In genomic region chr14:21866816-21867215, GRCm38 (mm10) we compare ENCODE assay signal across 20 mouse cellular contexts. TPM values are rescaled to one million over a fixed set of nuclear protein-coding genes. Genes with fewer than 3 reads are reported as not detected.
DNase-seq lines count a peak whose midpoint lies in the region; ATAC-seq and TF ChIP-seq lines count a peak whose summit lies in the region.
"Had no signal": no experiment of that assay in that cellular context is flagged by ENCODE, and none has a peak within 500 bp of the region (broad histone marks: within the 10 kb centered on the region; RNA-seq: fewer than 3 reads in every experiment).

No protein-coding gene starts in this region.

- no peaks in the 10 kb centered on the region for H3K36me3 ChIP-seq in intestine, embryonic 15.5 days
- no peaks in the 10 kb centered on the region for H3K36me3 ChIP-seq in intestine, postnatal 0 days (ENCODE audit: control insufficient read depth, insufficient read depth)
- H3K36me3 ChIP-seq in limb, embryonic 12.5 days: no peaks in the 10 kb centered on the region
- no peaks in the 10 kb centered on the region for H3K36me3 ChIP-seq in stomach, embryonic 15.5 days
- no peaks in the 10 kb centered on the region for H3K36me3 ChIP-seq in forebrain, embryonic 11.5 days (ENCODE audit: control insufficient read depth, insufficient read depth, low read length)
- H3K36me3 ChIP-seq: embryonic facial prominence, embryonic 15.5 days; forebrain, embryonic 10.5 days; forebrain, embryonic 15.5 days; heart, embryonic 13.5 days; hindbrain, embryonic 15.5 days had no signal

- intact Hi-C loops in gastrocnemius, adult 2 months (cut with DNase I): no loop called here

- H3K9me3 ChIP-seq in intestine, embryonic 15.5 days: no peaks in the 10 kb centered on the region
- no peaks in the 10 kb centered on the region for H3K9me3 ChIP-seq in intestine, postnatal 0 days (ENCODE audit: control insufficient read depth)
- no peaks in the 10 kb centered on the region for H3K9me3 ChIP-seq in limb, embryonic 12.5 days
- no peaks in the 10 kb centered on the region for H3K9me3 ChIP-seq in stomach, embryonic 15.5 days
- H3K9me3 ChIP-seq in forebrain, embryonic 11.5 days (ENCODE audit: control insufficient read depth, low read length): no peaks in the 10 kb centered on the region
- H3K9me3 ChIP-seq: embryonic facial prominence, embryonic 15.5 days; forebrain, embryonic 10.5 days; forebrain, embryonic 15.5 days; heart, embryonic 13.5 days; hindbrain, embryonic 15.5 days had no signal

- no peaks in the 10 kb centered on the region for H3K27me3 ChIP-seq in intestine, embryonic 15.5 days (replicated peaks)
- no peaks in the 10 kb centered on the region for H3K27me3 ChIP-seq in intestine, postnatal 0 days (replicated peaks; ENCODE audit: control insufficient read depth, insufficient read depth, low read length)
- peaks cover 8% of the 10 kb centered on the region; the same call in 1 of the 2 replicates for H3K27me3 ChIP-seq in limb, embryonic 12.5 days
- H3K27me3 ChIP-seq in stomach, embryonic 15.5 days (replicated peaks): no peaks in the 10 kb centered on the region
- H3K27me3 ChIP-seq in forebrain, embryonic 11.5 days (ENCODE audit: control insufficient read depth, insufficient read depth, low read length): no peaks in the 10 kb centered on the region
- H3K27me3 ChIP-seq: CH12.LX; embryonic facial prominence, embryonic 15.5 days; forebrain, embryonic 15.5 days; heart, embryonic 13.5 days; hindbrain, embryonic 15.5 days had no signal

- 69% methylated on average over 7 of the region's 7 CpGs for WGBS in intestine, embryonic 15.5 days
- WGBS in intestine, postnatal 0 days: 69% methylated on average over 7 of the region's 7 CpGs
- 35% methylated on average over 7 of the region's 7 CpGs for WGBS in limb, embryonic 12.5 days
- WGBS in stomach, embryonic 15.5 days: 66% methylated on average over 7 of the region's 7 CpGs
- WGBS in forebrain, embryonic 11.5 days: 86% methylated on average over 7 of the region's 7 CpGs

- ATAC-seq in intestine, embryonic 15.5 days: 0 out of 2 replicates have a peak, but pooled peaks have one; percentile 31
- no peak for ATAC-seq in intestine, postnatal 0 days
- ATAC-seq in limb, embryonic 12.5 days (ENCODE audit: insufficient number of reproducible peaks, insufficient read depth, low FRiP score, low TSS enrichment, low read depth): 0 out of 2 replicates have a peak, but pooled peaks have one; percentile 45
- no peak for ATAC-seq in stomach, embryonic 15.5 days (ENCODE audit: insufficient read depth, low FRiP score, low read depth)
- ATAC-seq in CD4-positive, CD25-positive, alpha-beta regulatory T cell, adult 4 months: no peak
- no peak for ATAC-seq in forebrain, embryonic 11.5 days (replicated peaks; ENCODE audit: low FRiP score)
- ATAC-seq: forebrain, embryonic 15.5 days had no signal

- 0 out of 2 replicates have a peak, but pooled peaks cover 5% of the 10 kb centered on the region for H3K4me1 ChIP-seq in intestine, embryonic 15.5 days (replicated peaks)
- H3K4me1 ChIP-seq in intestine, postnatal 0 days (replicated peaks; ENCODE audit: control insufficient read depth, insufficient read depth, low read length): no peaks in the 10 kb centered on the region
- H3K4me1 ChIP-seq in limb, embryonic 12.5 days (replicated peaks): peaks cover 22% of the 10 kb centered on the region
- no peaks in the 10 kb centered on the region for H3K4me1 ChIP-seq in stomach, embryonic 15.5 days
- no peaks in the 10 kb centered on the region for H3K4me1 ChIP-seq in forebrain, embryonic 11.5 days (replicated peaks; ENCODE audit: control insufficient read depth, insufficient read depth, low read length)
- H3K4me1 ChIP-seq: forebrain, embryonic 15.5 days; heart, embryonic 13.5 days; hindbrain, embryonic 15.5 days had no signal

- H3K9ac ChIP-seq in intestine, embryonic 15.5 days: no peak overlapping the region
- H3K9ac ChIP-seq in intestine, postnatal 0 days (ENCODE audit: low read depth, low read length): no peak overlapping the region
- H3K9ac ChIP-seq in limb, embryonic 12.5 days (replicated peaks): no peak overlapping the region
- no peak overlapping the region for H3K9ac ChIP-seq in stomach, embryonic 15.5 days
- no peak overlapping the region for H3K9ac ChIP-seq in forebrain, embryonic 11.5 days (ENCODE audit: low read length)
- H3K9ac ChIP-seq: embryonic facial prominence, embryonic 15.5 days; forebrain, embryonic 15.5 days; heart, embryonic 13.5 days; hindbrain, embryonic 15.5 days had no signal

- no peak overlapping the region for H3K4me2 ChIP-seq in intestine, embryonic 15.5 days (replicated peaks)
- no peak overlapping the region for H3K4me2 ChIP-seq in intestine, postnatal 0 days (replicated peaks; ENCODE audit: low read depth)
- no peak overlapping the region for H3K4me2 ChIP-seq in limb, embryonic 12.5 days
- H3K4me2 ChIP-seq in stomach, embryonic 15.5 days: no peak overlapping the region
- no peak overlapping the region for H3K4me2 ChIP-seq in forebrain, embryonic 11.5 days (ENCODE audit: low read depth, low read length, severe bottlenecking)
- H3K4me2 ChIP-seq: embryonic facial prominence, embryonic 15.5 days; forebrain, embryonic 15.5 days; heart, embryonic 13.5 days; hindbrain, embryonic 15.5 days had no signal

- no peak for DNase-seq in gastrocnemius, adult 2 months
- no peak for DNase-seq in forebrain, embryonic 11.5 days (ENCODE audit: low spot score)
- DNase-seq: adrenal gland, adult 8-10 months; cerebellum, adult 11 months; cerebellum, adult 8-10 months; gastrocnemius, postnatal 25 days; heart, adult 11 months; heart, postnatal 36 days had no signal

- TF ChIP-seq CTCF in intestine, postnatal 0 days (IDR thresholded peaks at IDR 0.05; ENCODE audit: low read depth): no peak
- TF ChIP-seq CTCF in gastrocnemius, adult 2 months (IDR thresholded peaks at IDR 0.05): no peak

- no peak overlapping the region for H3K4me3 ChIP-seq in intestine, embryonic 15.5 days (replicated peaks)
- no peak overlapping the region for H3K4me3 ChIP-seq in intestine, postnatal 0 days (ENCODE audit: low read depth, low read length)
- no peak overlapping the region for H3K4me3 ChIP-seq in limb, embryonic 12.5 days (replicated peaks)
- H3K4me3 ChIP-seq in stomach, embryonic 15.5 days (replicated peaks): no peak overlapping the region
- no peak overlapping the region for H3K4me3 ChIP-seq in gastrocnemius, adult 2 months
- no peak overlapping the region for H3K4me3 ChIP-seq in forebrain, embryonic 11.5 days (ENCODE audit: low read depth, low read length)
- H3K4me3 ChIP-seq: embryonic facial prominence, embryonic 15.5 days; erythroblast, embryonic 14.5 days; forebrain, embryonic 10.5 days; forebrain, embryonic 15.5 days; heart, embryonic 13.5 days; hindbrain, embryonic 15.5 days had no signal

- H3K27ac ChIP-seq in intestine, embryonic 15.5 days: no peak overlapping the region
- no peak overlapping the region for H3K27ac ChIP-seq in intestine, postnatal 0 days (ENCODE audit: low read depth, low read length)
- no peak overlapping the region for H3K27ac ChIP-seq in limb, embryonic 12.5 days
- peak overlapping the region; percentile 40; the same call in 1 of the 2 replicates for H3K27ac ChIP-seq in stomach, embryonic 15.5 days
- no peak overlapping the region for H3K27ac ChIP-seq in gastrocnemius, adult 2 months
- no peak overlapping the region for H3K27ac ChIP-seq in forebrain, embryonic 11.5 days (ENCODE audit: low read depth, low read length)
- H3K27ac ChIP-seq: embryonic facial prominence, embryonic 15.5 days; forebrain, embryonic 10.5 days; forebrain, embryonic 15.5 days; heart, embryonic 13.5 days; hindbrain, embryonic 15.5 days had no signal

RNA-seq across cellular contexts. Expression of gene Comtd1, which starts 18.0 kb away (rescaled TPM):
- polyA plus RNA-seq in intestine, embryonic 15.5 days (2015; fragmentation: Nextera tagmentation; extraction: Ambion mirVana): 57.3 and 69.9 TPM in 2 replicates
- polyA plus RNA-seq in intestine, postnatal 0 days (2015; fragmentation: Nextera tagmentation; extraction: Ambion mirVana): 67.3 and 70.5 TPM in 2 replicates
- polyA plus RNA-seq in limb, embryonic 12.5 days (2016; fragmentation: Nextera tagmentation; extraction: Ambion mirVana): 22.5 and 24.2 TPM in 2 replicates
- polyA plus RNA-seq in stomach, embryonic 15.5 days (2015; fragmentation: Nextera tagmentation; extraction: Ambion mirVana): 42.2 and 48.1 TPM in 2 replicates
- 10 to 100 TPM in 1 of 2 experiments, 1 to 10 TPM in 1; 8.8 to 13.0 TPM for total RNA-seq in gastrocnemius, adult 2 months (2021)
- 10 to 100 TPM; 19.0 to 20.4 TPM for polyA plus RNA-seq in CD4-positive, CD25-positive, alpha-beta regulatory T cell, adult 4 months (2017; shearing (Covaris generic))
- 11.9 and 13.7 TPM in 2 replicates for polyA plus RNA-seq in forebrain, embryonic 11.5 days (2014; fragmentation: Nextera tagmentation; extraction: Ambion mirVana)

RNA-seq across cellular contexts. Expression of gene Vdac2, which starts 41.8 kb away (rescaled TPM):
- 368 and 384 TPM in 2 replicates for polyA plus RNA-seq in intestine, embryonic 15.5 days (2015; fragmentation: Nextera tagmentation; extraction: Ambion mirVana)
- polyA plus RNA-seq in intestine, postnatal 0 days (2015; fragmentation: Nextera tagmentation; extraction: Ambion mirVana): 354 and 371 TPM in 2 replicates
- polyA plus RNA-seq in limb, embryonic 12.5 days (2016; fragmentation: Nextera tagmentation; extraction: Ambion mirVana): 246 and 263 TPM in 2 replicates
- polyA plus RNA-seq in stomach, embryonic 15.5 days (2015; fragmentation: Nextera tagmentation; extraction: Ambion mirVana): 264 and 310 TPM in 2 replicates
- total RNA-seq in gastrocnemius, adult 2 months (2021): 100 to 1,000 TPM; 320 to 332 TPM
- polyA plus RNA-seq in CD4-positive, CD25-positive, alpha-beta regulatory T cell, adult 4 months (2017; shearing (Covaris generic)): 100 to 1,000 TPM; 239 to 241 TPM
- polyA plus RNA-seq in forebrain, embryonic 11.5 days (2014; fragmentation: Nextera tagmentation; extraction: Ambion mirVana): 254 and 262 TPM in 2 replicates

Comparison
In these comparisons a context has a peak if more than half of its experiments do, and no peak if none do; other contexts are left out.
1. ATAC-seq: peak in intestine, embryonic 15.5 days (single experiment) and limb, embryonic 12.5 days (single experiment); none in intestine, postnatal 0 days (single experiment), stomach, embryonic 15.5 days (single experiment), CD4-positive, CD25-positive, alpha-beta regulatory T cell, adult 4 months (single experiment) and forebrain, embryonic 11.5 days (single experiment).